Mouse (Mus musculus): ENCODE results near the gene Fam32a. TPM values are rescaled to one million over a fixed set of nuclear protein-coding genes. Genes with fewer than 3 reads are reported as not detected.

The Fam32a gene
- polyA plus RNA-seq, 1 experiment, result 63.6 TPM

GRCm38 (mm10) chr8:72215871-72216270 is 3.7 kb upstream of the Fam32a start:
- no peak for TF ChIP-seq GATA1 (IDR thresholded peaks at IDR 0.05; ENCODE audit: low read length)

DNA sequence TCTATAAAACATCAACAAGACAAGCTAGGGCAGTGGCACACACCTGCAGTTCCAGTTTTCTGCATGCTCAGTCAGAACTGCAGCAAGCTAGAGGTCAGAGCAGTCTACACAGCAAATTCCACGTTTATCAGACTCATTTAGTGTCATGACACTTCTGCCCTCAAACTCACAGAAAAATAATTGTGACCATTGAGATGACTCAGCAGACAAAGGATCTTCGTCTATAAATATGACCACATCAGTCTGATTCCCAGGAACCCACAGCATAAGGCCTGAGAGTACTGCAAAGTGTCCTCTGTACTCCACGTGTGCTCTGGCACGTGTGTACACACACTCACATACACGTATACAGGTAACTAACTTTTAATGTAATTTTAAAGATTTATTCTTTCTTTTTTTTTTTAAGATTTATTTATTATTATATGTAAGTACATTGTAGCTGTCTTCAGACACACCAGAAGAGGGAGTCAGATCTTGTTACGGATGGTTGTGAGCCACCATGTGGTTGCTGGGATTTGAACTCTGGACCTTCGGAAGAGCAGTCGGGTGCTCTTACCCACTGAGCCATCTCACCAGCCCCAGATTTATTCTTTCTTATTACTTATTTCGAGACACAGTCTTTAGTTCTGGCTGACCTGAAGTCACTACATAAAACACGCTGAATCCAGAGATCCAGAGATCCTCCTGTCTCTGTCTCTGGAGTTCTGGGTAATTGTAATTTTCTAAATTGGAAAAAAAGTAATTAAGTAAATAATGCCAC is 569 bp upstream of the Fam32a start:
- no peak for TF ChIP-seq GATA1 (IDR thresholded peaks at IDR 0.05; ENCODE audit: low read length)

DNA sequence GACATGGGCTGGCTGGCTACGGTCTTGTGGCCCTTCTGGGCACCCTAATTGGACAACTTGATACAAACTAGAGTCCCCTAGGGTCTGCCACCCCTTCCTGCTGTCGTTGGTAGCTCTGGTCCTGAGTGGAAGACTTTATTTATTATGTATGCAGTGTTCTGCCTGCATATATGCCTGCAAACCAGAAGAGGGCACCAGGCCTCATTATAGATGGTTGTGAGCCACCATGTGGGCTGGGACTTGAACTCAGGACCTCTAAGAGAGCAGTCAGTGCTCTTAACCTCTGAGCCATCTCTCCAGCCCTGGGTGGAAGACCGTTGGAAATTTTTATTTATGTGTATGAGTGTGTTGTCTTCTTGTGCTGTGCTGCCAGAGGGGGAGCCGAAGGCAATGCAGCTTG is 1.2 kb downstream of the Fam32a start:
- no peak for TF ChIP-seq GATA1 (IDR thresholded peaks at IDR 0.05; ENCODE audit: low read length)

DNA sequence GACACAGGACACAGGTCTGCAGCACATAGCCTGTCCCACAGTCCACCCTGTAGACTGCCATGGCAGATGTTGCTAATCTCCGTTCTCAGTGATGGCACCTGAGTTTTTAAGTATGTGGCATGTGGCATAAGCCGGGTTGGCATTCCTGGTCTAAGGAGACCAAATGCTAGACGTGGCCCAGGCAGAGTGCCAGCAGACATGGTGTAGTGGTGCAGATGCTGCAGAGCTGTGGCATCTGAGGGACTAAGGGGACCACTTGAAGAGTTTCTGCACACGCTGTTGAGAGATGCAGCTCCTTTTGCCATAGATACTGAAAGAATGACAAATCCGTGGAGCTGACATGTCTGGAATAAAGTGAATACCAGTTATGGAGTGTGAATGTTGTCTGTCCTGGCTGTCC is 3.1 kb downstream of the Fam32a start:
- no peak for TF ChIP-seq GATA1 (IDR thresholded peaks at IDR 0.05; ENCODE audit: low read length)

DNA sequence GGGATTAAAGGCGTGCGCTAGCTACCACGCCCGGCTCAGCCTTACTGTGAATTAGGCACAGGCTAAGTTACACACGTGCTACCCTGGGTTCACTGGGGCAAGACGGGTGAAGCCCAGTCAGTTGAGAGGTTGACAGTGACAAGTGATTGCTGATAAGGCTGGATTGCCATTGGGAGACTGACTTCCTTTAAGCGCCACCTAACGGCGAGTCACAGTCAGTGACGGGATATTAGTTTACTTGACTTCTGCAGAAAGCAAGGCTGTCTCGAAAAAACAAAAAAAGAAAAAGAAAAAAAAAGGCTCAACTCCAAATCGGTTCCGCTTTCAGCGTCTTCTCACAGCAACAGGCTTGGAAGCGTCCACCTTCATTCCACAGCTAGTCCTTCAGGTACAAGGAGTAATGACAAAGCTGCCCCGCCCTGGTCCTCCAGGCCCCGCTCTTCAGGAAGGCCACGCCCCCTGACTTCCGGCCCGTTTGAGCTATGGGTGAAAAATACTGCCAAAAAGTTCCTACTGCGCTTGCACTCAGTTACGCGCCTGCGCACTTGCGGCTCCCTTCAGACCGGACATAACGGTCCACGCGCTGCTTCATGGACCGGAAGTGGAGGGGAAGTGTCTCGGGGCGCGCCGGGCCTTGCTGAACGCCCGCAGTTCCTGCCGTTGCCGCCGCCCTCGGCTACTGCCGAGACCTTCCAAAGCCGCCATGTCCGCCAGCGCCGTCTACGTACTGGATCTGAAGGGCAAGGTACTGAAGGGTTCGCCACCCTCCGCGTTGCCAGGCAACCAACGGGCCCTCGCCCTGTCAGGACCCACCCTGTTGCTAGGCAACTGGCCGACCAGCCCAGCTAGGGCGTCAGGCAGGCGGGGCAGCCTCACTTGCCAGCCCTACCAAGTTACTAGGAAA is 20.2 kb downstream of the Fam32a start, which contains the start of gene Ap1m1:
Gene Ap1m1, plus strand, starts transcription at position 520 of the 904 bp plus-strand sequence.
- TF ChIP-seq GATA1 (IDR thresholded peaks at IDR 0.05; ENCODE audit: low read length), result no peak

DNA sequence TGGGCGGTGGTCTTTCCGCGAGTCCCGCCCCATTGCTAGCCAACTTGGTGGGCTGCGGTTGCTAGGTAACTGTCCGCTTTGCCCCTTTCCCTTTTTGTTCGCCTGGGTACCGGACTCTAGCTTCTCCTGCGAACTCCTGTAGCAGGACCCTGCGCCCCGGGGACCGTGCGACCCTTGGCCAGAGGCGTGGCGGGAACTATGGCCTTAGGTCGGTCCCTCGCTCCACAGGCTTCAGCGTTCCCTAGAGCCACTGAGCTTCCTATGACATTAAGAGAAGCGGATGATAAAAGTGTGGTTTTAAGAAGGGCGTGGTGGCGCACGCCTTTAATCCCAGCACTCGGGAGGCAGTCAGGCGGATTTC is 20.9 kb downstream of the Fam32a start:
- TF ChIP-seq GATA1 (IDR thresholded peaks at IDR 0.05; ENCODE audit: low read length), result no peak

DNA sequence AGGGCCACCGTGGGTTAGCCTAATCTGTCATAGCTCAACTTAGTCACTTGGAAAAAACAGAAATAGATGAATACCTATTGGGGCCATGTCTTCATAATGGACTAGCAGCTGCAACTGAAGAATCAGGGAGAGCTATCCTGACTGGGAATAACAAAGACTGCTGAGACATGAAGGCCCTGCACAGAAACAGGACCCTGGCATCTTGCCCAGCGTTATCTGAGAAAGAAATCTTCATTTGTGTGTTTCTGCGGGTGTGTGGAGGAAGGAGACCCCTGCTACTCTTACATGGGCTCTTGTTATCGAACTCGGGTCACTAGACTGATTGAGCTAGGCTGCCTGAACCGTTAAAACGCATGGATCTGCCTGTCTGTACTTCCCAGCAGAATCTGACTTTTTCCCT is 21.4 kb downstream of the Fam32a start:
- TF ChIP-seq GATA1 (IDR thresholded peaks at IDR 0.05; ENCODE audit: low read length), result no peak

- no peak for TF ChIP-seq GATA1 (IDR thresholded peaks at IDR 0.05; ENCODE audit: low read length)
These were observed 22.7 kb downstream of the Fam32a start for GRCm38 (mm10) chr8:72242226-72242625.

GRCm38 (mm10) chr8:72244610-72245009 is 25.1 kb downstream of the Fam32a start:
- no peak for TF ChIP-seq GATA1 (IDR thresholded peaks at IDR 0.05; ENCODE audit: low read length)

DNA sequence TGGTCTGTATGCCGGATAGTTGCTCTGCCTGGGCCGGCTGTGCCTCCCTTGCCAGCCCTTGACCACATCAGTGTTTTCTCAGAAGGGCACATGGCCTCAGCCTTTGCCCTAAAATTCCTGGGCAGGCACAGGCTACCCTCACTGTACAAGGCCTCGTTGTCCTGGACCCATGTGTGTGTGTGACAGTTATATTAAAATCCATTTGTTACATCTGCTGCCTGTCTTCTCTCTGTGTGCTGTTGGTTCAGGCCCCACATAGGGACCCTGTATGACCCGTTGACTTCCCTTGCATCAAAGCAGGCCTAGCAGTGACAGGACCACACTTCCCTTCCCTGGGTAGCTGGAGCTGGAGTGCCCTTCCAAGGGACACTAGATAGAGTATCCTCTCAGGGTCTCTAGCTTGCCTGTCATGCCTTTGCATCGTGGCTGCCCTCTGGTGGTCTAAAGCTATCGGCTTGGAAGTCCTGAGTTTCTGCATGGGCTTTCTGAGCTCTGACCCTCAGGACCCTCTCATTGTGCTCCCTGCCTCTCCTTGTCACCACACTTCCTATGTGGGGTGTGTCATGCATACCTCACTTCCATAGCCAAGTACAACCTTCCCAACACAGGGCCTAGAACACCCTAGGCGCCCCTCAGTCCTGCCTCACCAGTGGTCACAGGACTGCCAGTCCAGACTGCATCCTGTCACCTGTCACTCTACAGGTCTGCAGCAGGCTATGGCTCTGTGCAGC is 37.8 kb downstream of the Fam32a start:
- TF ChIP-seq GATA1 (IDR thresholded peaks at IDR 0.05; ENCODE audit: low read length), result no peak

- TF ChIP-seq GATA1 (IDR thresholded peaks at IDR 0.05; ENCODE audit: low read length), result no peak
These were observed 38.3 kb downstream of the Fam32a start for GRCm38 (mm10) chr8:72257902-72258238.

DNA sequence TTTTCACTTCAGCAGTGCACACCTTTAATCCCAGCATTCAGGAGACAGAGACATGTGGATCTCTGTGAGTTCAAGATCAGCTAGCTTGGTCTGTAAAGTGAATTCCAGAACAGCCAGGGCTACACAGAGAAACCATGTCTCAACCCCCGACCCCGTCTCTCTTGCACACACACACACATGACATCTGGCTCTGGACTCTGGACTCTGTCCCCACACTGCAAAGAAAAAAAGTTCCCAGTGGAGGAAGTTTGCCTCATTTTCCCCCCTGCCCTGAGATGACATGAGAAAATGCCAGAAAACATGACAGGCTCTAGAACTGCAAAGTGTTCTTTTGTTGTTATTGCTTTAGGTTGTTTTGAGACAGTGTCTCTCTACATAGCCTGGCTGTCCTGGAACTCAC is 40.3 kb downstream of the Fam32a start:
- TF ChIP-seq GATA1 (IDR thresholded peaks at IDR 0.05; ENCODE audit: low read length), result no peak

- no peak for TF ChIP-seq GATA1 (IDR thresholded peaks at IDR 0.05; ENCODE audit: low read length)
These were observed 41.1 kb downstream of the Fam32a start for GRCm38 (mm10) chr8:72260585-72260984.

DNA sequence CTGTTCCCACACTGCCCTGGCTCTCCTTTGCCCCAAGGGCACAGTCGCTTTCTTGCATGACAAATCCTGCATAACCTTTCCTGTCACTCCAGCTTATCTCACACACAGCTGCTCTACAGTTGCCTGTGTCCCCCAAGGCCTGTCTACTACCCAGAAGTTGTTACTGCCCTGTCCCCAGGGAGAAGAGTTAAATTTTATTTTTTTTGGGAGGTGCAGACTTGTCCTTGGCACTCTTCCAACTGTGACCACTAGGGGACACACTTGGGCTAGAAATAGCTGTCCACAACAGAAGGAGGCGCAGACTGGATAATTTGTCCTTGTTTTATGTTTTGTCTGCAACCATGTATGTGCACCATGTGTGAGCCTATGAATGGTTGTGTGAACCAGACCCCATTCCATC is 41.5 kb downstream of the Fam32a start:
- no peak for TF ChIP-seq GATA1 (IDR thresholded peaks at IDR 0.05; ENCODE audit: low read length)

GRCm38 (mm10) chr8:72261431-72261830 is 41.9 kb downstream of the Fam32a start:
- no peak for TF ChIP-seq GATA1 (IDR thresholded peaks at IDR 0.05; ENCODE audit: low read length)

DNA sequence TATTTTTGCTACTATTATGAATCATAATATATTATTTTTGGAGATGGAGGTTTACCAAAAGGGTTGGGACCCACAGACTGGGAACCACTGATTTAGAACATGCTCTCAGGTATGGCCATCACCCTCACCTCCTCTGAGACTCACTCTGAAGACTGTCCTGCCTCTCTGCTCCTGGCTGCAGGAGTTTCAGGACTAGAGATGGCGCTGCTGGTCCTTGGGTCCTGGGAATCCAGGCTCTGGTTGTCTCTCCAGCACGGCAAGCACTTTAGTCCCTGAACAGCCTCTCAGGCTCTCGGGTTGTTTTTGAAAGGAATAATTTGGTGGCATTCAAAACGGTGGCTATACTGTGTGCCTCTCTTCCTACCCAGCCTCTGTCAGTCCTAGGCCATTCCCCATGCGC is 42.3 kb downstream of the Fam32a start:
- TF ChIP-seq GATA1 (IDR thresholded peaks at IDR 0.05; ENCODE audit: low read length), result no peak
